Mouse (Mus musculus): ENCODE results near the gene Parp2.

Parp2 gene

DNA sequence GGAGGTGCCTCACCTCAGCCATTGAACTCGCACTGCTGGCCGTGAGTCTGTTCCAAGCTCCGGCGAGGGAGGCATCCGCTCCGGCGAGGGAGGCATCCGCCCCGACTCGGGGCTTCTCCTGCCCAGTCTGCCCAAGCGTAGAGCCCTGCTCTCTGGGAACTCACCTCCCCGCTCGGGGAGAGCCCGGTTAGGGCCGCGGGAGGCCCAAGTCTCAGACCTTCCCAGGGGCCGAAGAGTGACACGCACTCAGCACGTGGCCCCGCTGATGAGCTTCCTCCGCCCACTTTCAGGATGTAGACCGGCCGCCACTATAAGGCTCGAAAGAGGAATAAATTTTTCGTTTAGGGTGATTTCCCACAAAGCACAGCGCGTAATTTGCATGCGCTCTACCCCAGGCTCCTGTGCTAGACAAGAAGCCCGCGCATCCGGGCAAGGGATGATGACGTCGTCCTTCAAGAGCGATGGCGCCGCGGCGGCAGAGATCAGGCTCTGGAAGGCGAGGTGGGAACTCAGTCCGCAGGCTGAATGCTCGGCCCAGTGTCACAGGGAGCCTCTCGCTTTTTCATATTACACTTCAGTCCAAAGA, at the start of gene Parp2, which contains the start of gene Ccnb1ip1:
Parp2 (plus strand) TSS at position 355 of the 586 bp plus-strand sequence.
Ccnb1ip1 (minus strand) TSS at position 246 of the 586 bp plus-strand sequence.
- peak; percentile 100 for DNase-seq

DNA sequence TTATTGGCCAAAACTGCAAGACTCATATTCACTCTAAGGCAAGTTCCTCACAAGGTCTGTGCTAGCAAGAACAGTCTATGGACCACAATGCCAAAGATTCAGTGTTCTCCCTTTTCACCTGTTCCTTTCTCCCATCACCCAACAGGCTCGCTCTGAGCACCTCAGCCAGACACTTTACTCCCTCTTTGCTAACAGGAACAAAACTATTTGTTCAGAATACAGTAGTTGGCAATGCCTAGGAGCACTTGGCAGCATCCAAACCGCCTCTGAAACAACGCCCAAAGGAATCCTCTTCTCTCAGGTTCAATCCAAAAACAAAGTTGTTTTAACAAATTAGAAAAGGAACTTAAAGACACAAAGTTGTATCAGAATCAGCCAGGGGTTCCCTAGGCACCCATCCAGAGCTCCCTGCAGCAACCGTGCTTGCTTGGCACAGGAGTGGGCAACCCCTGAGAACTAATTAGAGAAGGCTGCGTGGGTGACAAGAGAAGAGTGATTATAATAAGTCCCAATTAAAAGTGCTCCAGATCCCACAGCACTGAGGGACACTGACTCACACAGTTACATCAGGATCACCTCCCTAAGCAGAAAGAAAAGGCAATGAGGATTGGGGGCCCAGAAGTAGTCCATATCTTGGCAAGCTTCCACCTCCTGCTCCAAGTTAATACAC, 49.1 kb upstream of the Parp2 start:
- peak; percentile 79 for DNase-seq

DNA sequence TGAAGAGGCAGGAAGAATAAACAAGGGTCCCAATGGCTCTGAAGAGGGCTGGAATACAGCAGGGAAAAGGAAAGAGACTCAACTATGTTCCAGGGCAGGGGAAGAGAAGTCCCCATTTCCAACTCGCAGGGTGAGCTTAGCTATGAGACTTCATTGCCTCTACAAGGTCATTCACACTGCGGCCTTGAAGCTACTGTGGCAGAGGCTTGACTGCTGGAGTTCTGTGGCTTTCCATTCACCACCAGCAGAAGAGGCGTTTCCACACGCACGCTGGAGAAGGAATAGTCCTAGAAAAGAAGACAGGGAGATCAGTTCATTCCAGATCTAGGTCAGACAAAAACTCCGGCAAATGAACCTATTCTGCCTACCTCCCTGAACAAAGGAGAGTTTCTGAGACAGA, 41.9 kb upstream of the Parp2 start:
- no peak for DNase-seq

DNA sequence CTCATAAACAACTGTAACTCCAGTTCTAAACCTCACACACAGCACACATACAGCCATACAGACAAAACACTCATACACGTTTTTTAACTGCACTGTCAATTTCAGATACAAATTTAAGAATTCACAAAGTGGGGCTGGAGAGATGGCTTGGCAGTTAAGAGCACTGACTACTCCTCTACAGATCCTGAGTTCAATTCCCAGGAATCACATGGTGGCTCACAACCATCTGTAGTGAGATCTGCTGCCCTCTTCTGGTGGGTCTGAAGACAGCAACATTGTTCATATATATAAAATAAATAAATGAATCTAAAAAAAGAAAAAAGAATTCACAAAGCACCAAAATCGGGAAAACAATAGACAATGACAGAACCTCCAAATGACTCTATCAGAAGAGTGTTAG, 36.3 kb upstream of the Parp2 start:
- DNase-seq, result no peak

DNA sequence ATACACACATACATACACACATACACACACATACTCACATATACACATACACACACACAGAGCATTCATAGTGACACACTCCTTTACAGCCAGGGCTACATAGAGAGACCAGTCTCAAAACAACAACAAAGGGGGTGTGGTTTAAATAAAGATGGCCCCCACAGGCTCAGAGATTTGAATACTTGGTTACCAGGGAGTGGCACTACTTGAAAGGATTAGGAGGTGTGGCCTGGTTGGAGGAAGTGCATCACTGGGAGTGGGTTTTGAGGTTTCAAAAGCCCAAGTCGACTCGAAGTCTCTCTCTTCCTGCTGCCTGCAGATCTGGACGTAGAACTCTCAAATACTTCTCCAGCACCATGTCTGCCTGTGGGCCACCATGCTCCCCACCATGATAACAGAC, 25.5 kb upstream of the Parp2 start:
- peak; percentile 77 for DNase-seq

DNA sequence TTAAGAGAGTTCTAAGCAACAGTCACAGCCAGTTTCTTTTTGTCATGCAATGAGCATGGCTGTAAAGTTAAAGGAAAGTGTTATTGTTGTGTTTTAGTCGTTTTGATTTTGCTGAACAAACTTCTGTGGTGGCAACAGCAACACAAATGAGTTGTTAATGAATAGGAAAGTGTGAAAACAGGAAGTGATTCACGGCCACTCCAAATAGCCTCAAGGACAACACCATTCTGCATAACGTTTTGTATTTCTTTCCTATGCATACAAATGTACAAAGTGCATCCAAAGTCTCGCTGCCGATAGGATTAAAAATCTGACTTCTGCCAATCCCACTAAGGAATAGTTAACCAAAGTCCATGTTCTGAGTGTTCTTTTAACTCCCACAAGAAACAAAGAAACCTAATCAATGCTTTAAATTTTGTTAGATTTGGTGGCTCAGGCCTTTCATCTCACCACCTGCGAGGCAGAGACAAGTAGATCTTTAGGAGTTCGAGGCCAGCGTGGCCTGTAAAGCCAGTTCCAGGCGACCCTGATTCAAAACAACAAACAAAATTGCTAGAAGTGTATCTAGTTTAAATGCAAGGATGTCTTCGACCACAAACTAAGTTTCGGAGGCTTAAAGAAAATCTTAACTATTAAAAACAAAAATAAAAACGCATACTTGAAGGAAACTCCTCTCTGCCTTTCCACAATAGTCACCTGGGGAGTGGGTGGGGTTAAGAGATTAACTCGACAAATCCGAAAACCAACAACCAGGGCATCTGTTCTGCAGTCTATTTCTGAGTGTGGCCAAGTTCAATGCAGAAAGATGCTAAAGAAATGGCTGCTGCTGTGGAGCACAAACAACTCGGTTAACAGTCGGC, 23.0 kb upstream of the Parp2 start:
- DNase-seq, result peak; percentile 11

DNA sequence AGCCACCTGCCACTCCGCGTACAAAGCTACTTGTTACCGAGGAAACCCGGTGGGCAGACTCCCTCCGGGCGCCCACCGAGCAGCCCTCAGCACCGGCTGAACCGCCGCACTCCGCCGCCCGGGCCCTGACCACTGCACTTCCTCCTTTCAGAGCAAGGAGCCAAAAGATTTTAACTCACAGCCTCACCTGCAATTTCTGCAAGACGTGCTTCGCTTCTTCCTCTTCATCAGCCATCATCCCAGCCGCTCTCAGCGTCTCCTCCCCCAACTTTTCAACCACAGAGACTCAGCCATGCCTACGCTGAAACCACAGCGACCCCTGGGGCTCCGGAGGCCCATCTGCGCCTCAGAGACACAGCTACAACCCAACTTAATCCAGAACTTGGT, 22.4 kb upstream of the Parp2 start, which contains the start of gene Ttc5:
Ttc5 (minus strand) TSS at position 269 of the 387 bp plus-strand sequence.
- DNase-seq, result peak; percentile 98

DNA sequence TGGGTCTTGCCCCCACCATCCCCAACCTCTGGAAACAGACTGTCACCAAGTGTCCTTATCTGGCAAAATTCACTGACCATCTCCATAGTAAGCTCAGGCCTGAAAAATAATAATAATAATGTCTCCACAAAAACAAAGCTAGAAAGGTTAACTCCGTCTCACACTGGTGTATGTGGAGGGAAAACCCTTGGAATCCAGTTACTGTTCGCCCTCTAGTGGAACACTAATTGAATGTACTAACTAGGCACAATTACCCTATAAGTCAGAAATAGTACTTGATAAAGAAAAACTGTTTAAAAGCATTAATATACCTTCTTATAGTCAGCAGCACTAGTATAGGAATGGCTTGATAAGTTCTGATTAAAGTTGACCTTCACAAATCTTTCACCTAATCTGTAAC, 19.5 kb upstream of the Parp2 start:
- DNase-seq, result no peak

DNA sequence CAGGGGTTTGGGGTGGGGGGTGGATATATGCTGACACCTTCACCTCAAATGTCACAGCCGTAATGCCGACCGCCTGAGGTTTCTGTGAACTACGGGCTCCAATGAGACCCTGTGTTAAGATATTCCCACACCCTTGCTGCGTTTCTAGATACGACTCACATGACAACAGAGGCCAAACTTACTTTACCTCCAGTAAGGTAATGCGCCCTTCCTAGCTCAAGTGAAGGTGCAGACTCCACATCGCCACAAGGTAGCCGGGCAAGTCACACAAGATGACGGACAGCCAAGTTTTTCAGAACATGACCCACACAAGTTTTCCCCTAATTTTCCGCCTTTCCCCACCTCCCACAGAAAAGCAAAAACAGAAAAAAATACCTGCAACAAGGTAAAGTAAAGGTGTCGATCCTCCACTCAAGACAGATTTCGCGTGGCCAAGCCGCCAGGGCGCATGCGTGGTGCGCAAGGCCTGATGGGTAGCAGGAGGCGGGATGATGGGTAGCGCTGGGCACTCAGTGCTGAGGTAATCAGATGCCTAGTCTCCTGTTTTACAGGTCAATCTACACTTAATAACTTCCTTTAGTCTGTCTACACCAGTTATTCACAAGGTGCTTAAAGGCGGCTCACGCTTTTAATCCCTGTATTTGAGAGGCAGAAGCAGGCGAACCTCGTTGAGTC, 12.2 kb upstream of the Parp2 start:
- DNase-seq, result peak; percentile 74

DNA sequence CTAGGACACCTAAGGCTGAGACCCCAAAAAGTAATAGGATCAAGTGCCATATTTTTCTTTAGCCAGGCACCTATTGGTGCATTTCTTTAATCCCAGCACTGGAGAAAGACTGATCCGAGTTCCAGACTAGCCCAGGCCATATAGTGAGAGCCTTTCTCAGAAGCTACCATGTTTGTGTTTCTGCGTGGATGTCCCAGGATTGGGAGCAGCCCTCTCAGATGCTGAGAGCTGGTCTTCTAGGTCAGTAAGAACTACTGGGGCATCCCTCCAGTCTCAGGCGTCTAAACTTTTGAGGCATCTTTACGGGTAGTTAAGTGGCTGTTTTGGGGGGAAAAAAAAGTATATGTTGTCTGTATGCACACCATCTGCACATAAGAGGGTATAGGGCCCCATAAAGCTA, 11.7 kb upstream of the Parp2 start:
- peak; percentile 64 for DNase-seq

DNA sequence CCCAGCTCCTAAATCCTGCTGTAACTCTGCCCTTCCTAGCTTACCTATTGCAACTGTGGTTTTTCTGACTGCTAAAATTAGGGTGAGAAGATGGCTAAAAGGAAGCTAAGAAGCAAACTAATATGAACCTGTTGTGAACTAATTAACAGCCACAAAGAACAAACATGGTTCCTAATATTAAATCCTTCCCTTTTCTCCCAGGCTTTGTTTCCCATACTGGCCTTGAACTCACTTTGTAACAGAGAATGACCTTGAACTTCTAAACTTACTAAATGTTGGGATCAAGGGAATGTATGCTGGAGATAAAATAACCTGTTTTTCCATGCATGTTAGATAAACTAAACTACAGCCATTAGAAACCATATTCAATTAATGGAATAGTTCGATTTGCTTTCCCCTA, 11.2 kb upstream of the Parp2 start:
- peak; percentile 27 for DNase-seq

DNA sequence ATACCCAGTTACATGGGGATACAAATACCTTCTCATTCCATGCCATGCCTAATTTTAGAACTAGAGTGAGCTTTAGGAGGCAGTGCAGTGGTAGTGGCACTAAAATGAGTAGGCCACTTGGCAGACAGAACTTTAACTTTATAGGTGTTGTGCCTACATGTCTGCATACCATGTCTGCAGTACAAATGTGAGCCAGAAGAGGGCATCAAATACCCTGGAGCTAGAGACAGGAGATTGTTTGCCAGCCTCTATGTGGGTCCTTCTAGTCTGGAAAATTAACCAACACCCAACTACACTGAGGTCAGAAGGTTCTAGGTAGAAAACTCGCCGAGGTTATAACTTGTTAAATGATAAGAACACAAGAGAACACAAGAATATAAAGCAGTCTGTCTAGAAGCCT, 9.1 kb upstream of the Parp2 start:
- peak; percentile 58 for DNase-seq

DNA sequence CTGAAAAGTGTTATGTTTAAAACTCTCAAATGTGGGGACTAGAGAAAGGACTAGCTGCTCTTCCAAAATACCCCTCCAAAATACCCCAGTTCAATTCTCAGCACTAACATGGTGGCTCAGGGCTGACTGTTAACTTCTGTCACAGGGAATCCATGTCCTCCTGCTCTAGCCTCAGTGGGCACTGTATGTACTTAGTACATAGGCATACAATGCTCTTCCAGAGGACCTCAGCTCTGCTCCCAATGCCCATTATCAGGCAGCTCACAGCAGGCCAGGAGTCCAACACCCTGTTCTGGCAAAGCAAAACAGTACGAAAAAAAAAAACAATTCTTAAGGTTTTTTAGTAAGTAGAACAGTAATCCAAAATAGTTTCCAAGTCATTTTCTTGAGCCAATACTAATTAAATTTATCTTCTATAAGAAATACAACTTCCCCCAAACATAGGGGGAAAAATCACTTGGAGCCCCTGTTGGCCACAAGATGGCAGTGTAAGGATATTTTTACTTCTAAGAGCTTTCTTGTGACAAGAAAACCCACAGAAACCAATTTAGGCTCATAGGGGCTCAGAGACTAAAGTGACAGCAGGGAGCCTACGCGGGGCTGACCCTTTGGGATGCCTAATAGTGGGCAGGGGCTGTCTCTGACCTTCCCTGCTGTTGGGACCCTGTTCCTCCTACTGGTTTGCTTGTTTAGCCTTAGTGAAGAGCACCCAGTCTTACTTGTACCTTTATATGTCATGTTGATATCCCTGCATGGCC, 8.0 kb upstream of the Parp2 start:
- peak; percentile 86 for DNase-seq

DNA sequence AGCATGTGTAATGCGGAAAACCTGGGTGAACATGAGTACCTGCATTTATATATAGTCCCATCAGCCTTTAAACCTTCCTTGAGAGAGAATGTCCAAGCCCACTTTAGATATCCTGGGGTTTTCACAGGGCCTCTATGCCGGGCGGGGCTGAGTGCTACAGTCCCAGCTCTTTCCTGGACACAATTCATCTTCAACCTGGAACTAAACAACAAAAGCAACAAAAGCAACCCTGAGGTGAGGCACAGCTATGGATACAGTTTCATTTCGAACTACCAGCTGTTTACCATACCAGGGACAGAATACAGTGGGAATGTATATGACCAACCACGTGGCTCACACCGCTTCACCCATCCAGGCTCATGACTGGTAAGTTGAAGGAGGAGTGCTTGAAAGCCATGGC, 5.2 kb upstream of the Parp2 start:
- DNase-seq, result peak; percentile 71

DNA sequence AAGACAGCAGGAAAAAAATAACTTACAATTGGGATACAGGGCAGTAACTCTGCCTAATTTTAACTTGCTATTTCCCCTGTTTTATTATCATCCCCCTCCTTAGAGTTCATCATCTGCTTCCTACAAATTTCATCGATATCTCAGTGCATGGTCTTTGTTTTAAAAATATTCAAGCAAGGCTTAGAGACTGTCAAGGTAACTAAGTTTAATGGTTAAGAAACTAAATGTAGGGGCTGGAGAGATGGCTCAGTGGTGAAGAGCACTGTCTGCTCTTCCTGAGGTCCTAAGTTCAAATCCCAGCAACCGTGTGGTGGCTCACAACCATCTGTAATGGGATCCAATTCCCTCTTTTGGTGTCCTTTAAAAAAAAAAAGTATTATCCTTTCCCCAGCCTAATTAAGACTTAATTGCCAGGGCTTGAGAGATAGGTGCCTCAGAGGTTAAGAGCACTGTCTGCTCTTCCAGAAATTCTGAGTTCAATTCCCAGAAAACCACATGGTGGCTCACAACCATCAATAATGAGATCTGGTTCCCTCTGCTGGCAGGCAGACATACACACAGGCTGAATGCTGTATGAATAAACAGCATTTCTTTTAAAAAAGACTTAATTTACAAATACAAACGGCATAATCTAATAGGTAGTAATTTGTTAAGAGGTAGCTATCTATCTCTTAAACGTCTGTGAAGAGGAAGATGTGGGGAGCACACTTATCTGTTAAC, 4.6 kb upstream of the Parp2 start:
- peak; percentile 22 for DNase-seq

DNA sequence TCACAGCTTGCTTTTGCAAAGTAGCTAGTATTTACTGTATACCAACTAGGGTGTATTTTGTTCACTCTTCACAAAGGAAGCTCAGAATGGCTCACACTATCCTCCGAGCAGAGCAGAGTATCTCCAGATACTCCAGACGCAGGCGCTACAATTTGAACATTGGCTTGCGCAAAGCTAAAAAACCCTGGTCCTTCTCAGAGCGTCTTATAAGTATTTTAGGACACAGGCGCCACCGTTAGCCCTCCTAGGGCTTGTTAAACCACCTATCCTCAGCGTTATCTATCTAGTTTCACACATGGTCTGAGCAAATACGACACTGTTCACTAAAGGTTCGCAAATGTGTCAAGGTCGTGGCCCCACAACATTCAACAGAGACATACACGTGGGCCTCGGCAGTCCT, 3.0 kb upstream of the Parp2 start:
- peak; percentile 55 for DNase-seq

DNA sequence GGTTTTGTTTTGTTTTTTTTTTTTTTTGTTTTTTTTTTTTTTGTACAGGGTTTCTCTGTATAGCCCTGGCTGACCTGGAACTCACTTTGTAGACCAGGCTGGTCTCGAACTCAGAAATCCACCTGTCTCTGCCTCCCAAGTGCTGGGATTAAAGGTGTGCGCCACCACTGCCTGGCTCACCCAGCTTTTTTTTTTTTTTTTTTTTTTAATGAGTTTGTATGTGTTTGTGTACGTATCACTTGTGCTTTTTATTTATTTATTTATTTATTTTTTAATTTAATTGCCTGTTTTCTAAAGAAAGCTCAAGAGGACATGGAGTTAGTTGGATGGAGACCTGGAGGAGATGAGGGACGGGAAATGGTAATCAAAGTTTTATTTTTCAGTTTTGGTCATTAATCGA, 1.2 kb upstream of the Parp2 start:
- DNase-seq, result peak; percentile 74

DNA sequence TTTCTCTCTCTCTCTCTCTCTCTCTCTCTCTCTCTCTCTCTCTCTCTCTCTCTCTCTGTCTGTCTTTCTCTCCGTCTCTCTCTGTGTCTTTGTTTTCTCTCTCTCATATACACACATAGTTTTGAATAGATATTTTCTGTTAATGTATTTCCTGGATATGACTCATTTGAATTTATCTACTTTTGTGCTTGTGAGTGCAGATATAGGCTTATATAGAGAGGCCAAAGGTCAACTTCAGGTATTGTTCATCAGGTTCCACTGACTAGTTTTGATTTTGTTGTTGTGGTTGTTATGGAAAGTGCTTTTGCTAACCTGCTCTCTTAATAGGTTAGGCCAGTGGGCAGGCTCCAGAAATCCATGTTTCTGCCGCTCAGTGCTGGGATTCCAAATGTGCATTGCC, 5.4 kb downstream of the Parp2 start:
- no peak for DNase-seq

DNA sequence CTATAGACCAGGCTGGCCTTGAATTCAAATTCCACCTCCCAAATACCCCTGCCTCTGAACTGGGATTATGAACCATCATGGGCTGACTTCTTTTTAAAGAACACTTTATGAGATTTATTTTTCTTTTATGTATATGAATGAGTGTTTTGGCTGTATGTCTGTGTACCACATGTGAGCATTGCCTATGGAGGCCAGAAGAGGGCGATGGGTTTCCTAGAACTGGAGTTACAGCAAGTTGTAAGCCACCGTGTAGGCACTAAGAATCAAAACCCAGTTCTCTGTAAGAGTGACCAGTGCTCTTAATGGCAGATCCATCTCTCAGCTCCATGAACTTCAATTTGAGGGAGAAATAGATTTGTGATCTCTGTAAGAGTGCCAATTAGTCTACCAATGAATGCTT, 15.6 kb downstream of the Parp2 start:
- no peak for DNase-seq

DNA sequence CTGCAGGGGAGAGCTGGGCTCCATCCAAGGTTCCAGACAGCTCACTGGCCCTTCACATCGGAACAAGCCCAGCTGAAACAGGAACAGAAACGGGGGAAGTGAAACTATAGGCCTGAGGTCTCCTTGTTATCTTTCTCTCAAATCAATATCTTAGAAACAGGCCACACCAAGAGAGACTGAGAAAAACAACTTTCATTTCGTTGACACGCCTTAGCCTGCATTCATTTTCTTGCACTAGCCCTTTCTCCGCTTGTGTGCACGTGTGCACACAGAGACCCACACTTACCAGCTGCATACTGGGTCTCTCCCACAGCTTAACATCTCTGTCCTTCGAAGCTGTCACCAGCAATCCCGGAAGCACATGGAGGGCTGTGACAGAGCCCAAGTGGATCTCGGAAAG, 16.6 kb downstream of the Parp2 start:
- peak; percentile 92 for DNase-seq

DNA sequence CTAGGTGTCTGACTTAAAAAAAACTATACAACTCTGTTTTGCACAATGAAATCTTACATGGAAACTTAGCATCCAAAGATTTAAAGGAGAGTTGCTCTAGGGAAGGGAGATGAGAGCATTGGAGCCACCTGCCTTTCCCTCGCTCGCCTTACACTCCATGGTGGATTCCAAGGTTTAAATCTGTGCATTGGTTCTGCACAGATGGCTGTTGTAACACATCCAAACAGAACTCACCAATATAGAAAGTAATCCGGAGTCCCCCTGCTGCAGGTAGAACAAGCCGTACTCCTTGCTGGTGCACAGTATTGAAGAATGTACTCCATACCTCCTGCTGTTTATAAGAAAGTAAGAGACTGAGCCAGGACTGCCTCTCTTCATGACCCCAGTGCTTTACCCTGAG, 18.9 kb downstream of the Parp2 start:
- DNase-seq, result no peak

DNA sequence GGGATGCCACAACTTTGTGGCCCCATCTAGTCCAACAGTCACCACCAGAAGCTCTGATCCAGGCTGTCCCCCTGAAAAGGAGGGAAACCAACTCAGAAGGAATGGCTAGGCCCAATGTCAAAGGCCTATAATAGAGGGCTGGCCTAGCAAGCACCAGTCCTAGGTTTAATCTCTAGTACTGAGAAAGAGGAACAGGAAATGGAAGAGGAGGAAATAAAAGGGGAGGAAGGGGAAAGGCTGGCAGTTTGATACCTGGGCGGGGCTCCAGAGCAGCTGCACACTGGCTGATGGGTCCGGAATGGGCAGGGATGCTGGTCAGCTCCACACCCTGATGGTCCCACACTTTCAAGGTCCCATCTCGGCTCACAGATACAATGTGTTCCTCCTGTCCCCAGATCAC, 22.2 kb downstream of the Parp2 start:
- peak; percentile 97 for DNase-seq

All from heart, adult 11 months (tissue).